Mouse (Mus musculus) hindbrain, embryonic 16.5 days (tissue): ENCODE data around the gene Zswim3. TPM values are rescaled to one million over a fixed set of nuclear protein-coding genes. Genes with fewer than 3 reads are reported as not detected.

ENCODE experiments used
- ATAC-seq: fragments of 200-750 bp; cut with Nextera tagmentation; 2 replicates; pipeline ENCODE4 v1.8.0; 2017; ENCODE audit warnings: moderate TSS enrichment, moderate library complexity
- H3K27ac ChIP-seq: fragments of 300-500 bp; sonication (generic); 2 replicates; pipeline ENCODE4 v1.5.1; 2014; ENCODE audit warnings: low read depth, mild to moderate bottlenecking, control low read depth, low read length, moderate library complexity
- H3K27me3 ChIP-seq: fragments of 300-500 bp; sonication (generic); replicated peaks from 2 replicates; pipeline ENCODE4 v1.6.1; 2014; ENCODE audit warnings: low read length; ENCODE audit not compliant: control insufficient read depth, insufficient read depth
- H3K36me3 ChIP-seq: fragments of 300-500 bp; sonication (generic); 2 replicates; pipeline ENCODE4 v1.6.1; 2014; ENCODE audit warnings: mild to moderate bottlenecking, low read length, moderate library complexity, mixed read lengths; ENCODE audit not compliant: control insufficient read depth, insufficient read depth
- H3K4me1 ChIP-seq: fragments of 300-500 bp; sonication (generic); 2 replicates; pipeline ENCODE4 v1.6.1; 2014; ENCODE audit warnings: low read depth, low read length; ENCODE audit not compliant: control insufficient read depth, insufficient read depth
- H3K4me2 ChIP-seq: fragments of 300-500 bp; sonication (generic); 2 replicates; pipeline ENCODE4 v1.6.1; 2014; ENCODE audit warnings: mild to moderate bottlenecking, low read length, control low read depth, moderate library complexity
- H3K4me3 ChIP-seq: fragments of 300-500 bp; sonication (generic); 2 replicates; pipeline ENCODE4 v1.5.1; 2014; ENCODE audit warnings: mild to moderate bottlenecking, low read length, control low read depth, moderate library complexity
- H3K9ac ChIP-seq: fragments of 300-500 bp; sonication (generic); 2 replicates; pipeline ENCODE4 v1.6.1; 2014; ENCODE audit warnings: low read depth, mild to moderate bottlenecking, control low read depth, low read length, moderate library complexity
- H3K9me3 ChIP-seq: fragments of 300-500 bp; sonication (generic); 2 replicates; pipeline ENCODE4 v1.6.1; 2014; ENCODE audit warnings: mild to moderate bottlenecking, low read length, moderate library complexity; ENCODE audit not compliant: control insufficient read depth
- WGBS: fragments of 180-500 bp; shearing (Covaris S2); extraction: QIAGEN DNeasy Blood & Tissue Kit; methylation state at CpG from one replicate; pipeline ENCODE4 v1.1.7; 2014; 5-methylcytosine and 5-hydroxymethylcytosine counted together
- polyA plus RNA-seq: library from polyadenylated mRNA; unstranded; fragments of >200 nt; fragmentation: Nextera tagmentation; extraction: Ambion mirVana; gene quantifications from 2 replicates; pipeline ENCODE4 v1.2.1, GENCODE M21; 2015

Zswim3 gene
- polyA plus RNA-seq, 1 experiment from 2014 or later, result 16.4 TPM

GRCm38 (mm10) chr2:164777246-164778014 is 27.5 kb upstream of the Zswim3 start:
- Histone ChIP-seq H3K9ac (no peak overlapping the region), H3K4me1 (no peaks in the 10 kb centered on the region), H3K27me3 (no peaks in the 10 kb centered on the region), H3K4me3 (no peak overlapping the region), H3K36me3 (no peaks in the 10 kb centered on the region), H3K27ac (no peak overlapping the region), H3K9me3 (no peaks in the 10 kb centered on the region), H3K4me2 (no peak overlapping the region)
- WGBS, result 84% methylated on average over 30 of the region's 30 CpGs
- ATAC-seq, result no peak

GRCm38 (mm10) chr2:164778015-164778287 is 26.9 kb upstream of the Zswim3 start:
- Histone ChIP-seq H3K27ac (no peak overlapping the region), H3K4me2 (no peak overlapping the region), H3K4me3 (no peak overlapping the region), H3K9me3 (no peaks in the 10 kb centered on the region), H3K36me3 (no peaks in the 10 kb centered on the region), H3K9ac (no peak overlapping the region), H3K27me3 (no peaks in the 10 kb centered on the region), H3K4me1 (no peaks in the 10 kb centered on the region)
- 94% methylated on average over 11 of the region's 11 CpGs for WGBS
- ATAC-seq, result no peak

GRCm38 (mm10) chr2:164778809-164779208 is 26.1 kb upstream of the Zswim3 start:
- no peak overlapping the region for H3K27ac ChIP-seq
- no peaks in the 10 kb centered on the region for H3K9me3 ChIP-seq
- no peak overlapping the region for H3K4me2 ChIP-seq
- H3K36me3 ChIP-seq, result no peaks in the 10 kb centered on the region
- H3K4me1 ChIP-seq, result no peaks in the 10 kb centered on the region
- WGBS, result 88% methylated on average over 7 of the region's 7 CpGs
- no peak overlapping the region for H3K4me3 ChIP-seq
- H3K9ac ChIP-seq, result no peak overlapping the region
- H3K27me3 ChIP-seq, result no peaks in the 10 kb centered on the region
- ATAC-seq, result no peak

GRCm38 (mm10) chr2:164779481-164780086 is 25.3 kb upstream of the Zswim3 start, which contains the start of gene Tnnc2:
Tnnc2 (minus strand) TSS chr2:164779967.
- Histone ChIP-seq H3K9ac (no peak within 1 kb of the TSS), H3K9me3 (no peaks in the 10 kb centered on the region)

GRCm38 (mm10) chr2:164781876-164782275 is 23.0 kb upstream of the Zswim3 start:
- Histone ChIP-seq H3K4me2 (no peak overlapping the region), H3K4me1 (peaks cover 9% of the 10 kb centered on the region), H3K27ac (no peak overlapping the region), H3K36me3 (no peaks in the 10 kb centered on the region), H3K27me3 (no peaks in the 10 kb centered on the region), H3K9ac (no peak overlapping the region), H3K9me3 (no peaks in the 10 kb centered on the region), H3K4me3 (no peak overlapping the region)
- 77% methylated on average over 4 of the region's 4 CpGs for WGBS
- ATAC-seq, result no peak

More at GRCm38 (mm10) chr2:164779481-164780086, 25.3 kb upstream of the Zswim3 start, which contains the start of gene Tnnc2:
- WGBS, result 70% methylated on average over 8 of the region's 8 CpGs
- Histone ChIP-seq H3K4me2 (no peak within 1 kb of the TSS), H3K27ac (no peak within 1 kb of the TSS), H3K4me1 (no peaks in the 10 kb centered on the region), H3K36me3 (no peaks in the 10 kb centered on the region), H3K4me3 (no peak within 1 kb of the TSS), H3K27me3 (no peaks in the 10 kb centered on the region)
- ATAC-seq, result no peak

- H3K4me2 ChIP-seq, result no peak overlapping the region
- no peaks in the 10 kb centered on the region for H3K36me3 ChIP-seq
- WGBS, result 79% methylated on average over 7 of the region's 7 CpGs
- no peak overlapping the region for H3K4me3 ChIP-seq
- H3K4me1 ChIP-seq, result peaks cover 17% of the 10 kb centered on the region
- no peak overlapping the region for H3K27ac ChIP-seq
- no peak for ATAC-seq
- no peaks in the 10 kb centered on the region for H3K9me3 ChIP-seq
- H3K9ac ChIP-seq, result no peak overlapping the region
- no peaks in the 10 kb centered on the region for H3K27me3 ChIP-seq
Measured at GRCm38 (mm10) chr2:164783926-164784581, 20.8 kb upstream of the Zswim3 start.

GRCm38 (mm10) chr2:164784869-164785420 is 20.0 kb upstream of the Zswim3 start:
- Histone ChIP-seq H3K4me2 (peak overlapping the region; percentile 86), H3K27ac (peak overlapping the region; percentile 83; the same call in 1 of the 2 replicates), H3K9ac (peak overlapping the region; percentile 82), H3K4me3 (peak overlapping the region; percentile 60), H3K9me3 (no peaks in the 10 kb centered on the region), H3K4me1 (peaks cover 17% of the 10 kb centered on the region), H3K27me3 (no peaks in the 10 kb centered on the region), H3K36me3 (no peaks in the 10 kb centered on the region)
- 16% methylated on average over 7 of the region's 7 CpGs for WGBS
- ATAC-seq, result no peak

GRCm38 (mm10) chr2:164785481-164786387 is 19.2 kb upstream of the Zswim3 start, which contains the start of gene Snx21:
Snx21 (plus strand) TSS chr2:164785823.
- Histone ChIP-seq H3K9me3 (no peaks in the 10 kb centered on the region), H3K4me3 (peak within 1 kb of the TSS; percentile 60), H3K27me3 (no peaks in the 10 kb centered on the region), H3K27ac (peak within 1 kb of the TSS; percentile 83), H3K36me3 (no peaks in the 10 kb centered on the region), H3K4me1 (peaks cover 17% of the 10 kb centered on the region), H3K9ac (peak within 1 kb of the TSS; percentile 82), H3K4me2 (peak within 1 kb of the TSS; percentile 86)
- under 1% methylated on average over 65 of the region's 89 CpGs for WGBS
- ATAC-seq, result peak; percentile 90
